Mouse (Mus musculus): ENCODE measurements around the gene Wdr6. TPM values are rescaled to one million over a fixed set of nuclear protein-coding genes. Genes with fewer than 3 reads are reported as not detected.
A peak's percentile ranks its signal among the peaks of the same experiment; 100 is the strongest.

The Wdr6 gene
- total RNA-seq, 1 experiment from 2014 or later, result 29.5 TPM

DNA sequence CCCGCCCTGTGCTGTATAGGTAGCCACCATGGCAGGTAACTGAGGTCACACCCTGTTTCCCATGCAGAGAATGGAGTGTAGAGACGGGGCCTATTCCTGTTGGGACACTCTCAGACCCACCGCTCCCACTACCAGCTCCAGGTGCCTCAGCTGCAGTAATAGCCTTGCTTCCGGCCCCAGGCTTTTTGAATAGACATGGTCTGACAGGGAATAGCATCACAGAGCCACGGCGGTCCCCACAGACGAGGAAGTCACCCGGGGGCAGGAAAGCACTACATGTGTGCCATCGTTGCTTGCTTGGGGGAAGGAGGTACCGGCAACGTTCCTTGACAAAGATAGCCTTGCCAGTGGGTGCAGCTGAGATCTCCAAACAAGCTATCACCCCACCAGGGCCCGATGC is 3.6 kb downstream of the Wdr6 start:
- no peak for ATAC-seq (replicated peaks; ENCODE audit: low read depth, poor library complexity, severe bottlenecking)

DNA sequence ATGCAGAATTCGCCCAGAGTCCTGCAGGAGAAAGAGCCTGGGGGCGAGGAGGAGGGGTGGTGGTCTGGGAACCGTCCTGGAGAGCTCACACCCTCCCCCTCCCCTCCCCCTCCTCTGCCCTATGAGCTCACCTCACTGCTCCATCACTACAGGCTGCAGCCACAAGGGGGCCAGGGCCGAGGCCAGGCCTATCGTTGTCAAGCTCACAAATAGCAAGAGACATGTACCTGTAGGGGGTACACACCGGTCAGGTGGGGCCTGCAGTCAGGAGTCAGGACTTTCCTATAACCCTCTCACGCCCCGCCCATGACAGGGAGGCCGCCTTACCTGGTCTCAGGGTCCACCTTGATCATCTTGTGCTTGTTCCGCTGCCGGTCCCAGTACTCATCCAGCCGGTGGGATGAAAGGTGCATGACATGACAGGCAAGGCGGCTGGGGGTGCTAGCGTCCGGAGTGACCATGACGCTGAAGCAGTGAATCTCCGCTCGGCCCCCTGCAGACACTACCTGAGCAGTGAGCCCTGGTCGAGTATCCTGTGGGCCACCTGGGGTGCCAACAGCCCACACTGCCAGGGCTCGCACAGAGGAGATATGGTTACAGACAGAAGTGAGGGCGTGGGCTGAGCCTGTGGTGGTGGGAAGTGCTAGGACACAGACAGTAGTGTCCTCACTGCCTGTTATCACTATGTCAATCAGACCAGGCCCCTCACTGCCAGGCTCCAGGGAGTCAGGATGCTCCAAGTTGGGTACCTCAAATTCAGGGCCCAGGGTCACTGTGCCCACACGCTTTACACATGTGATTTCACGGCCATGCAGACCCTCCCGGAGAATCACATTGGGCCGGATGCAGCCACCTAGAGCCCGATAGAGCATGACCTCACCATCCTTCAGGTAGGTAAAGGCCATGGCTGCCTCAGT is 4.5 kb downstream of the Wdr6 start:
- 0 out of 2 replicates have a peak, but pooled peaks have one; percentile 7 for ATAC-seq (replicated peaks; ENCODE audit: low read depth, poor library complexity, severe bottlenecking)

DNA sequence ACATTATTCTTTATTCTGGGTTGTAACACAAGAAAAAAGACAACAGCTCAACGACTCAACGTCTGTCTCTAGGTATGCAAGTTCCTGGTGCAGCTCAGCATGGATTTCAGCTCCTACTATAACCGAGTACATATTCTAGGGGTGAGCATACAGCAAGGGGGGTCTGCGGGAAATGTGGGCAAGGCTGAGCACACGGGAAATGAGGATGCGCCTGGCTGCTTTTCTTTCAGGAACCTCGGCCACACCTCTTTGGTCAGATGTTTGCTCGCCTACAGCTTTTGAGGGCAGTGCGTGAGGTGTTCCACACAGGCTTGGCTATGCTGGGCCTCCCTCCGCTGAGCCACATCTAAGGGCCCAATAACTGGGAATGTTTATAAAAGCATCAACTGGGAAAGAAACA is 6.2 kb downstream of the Wdr6 start:
- ATAC-seq (replicated peaks; ENCODE audit: low read depth, poor library complexity, severe bottlenecking), result no peak

DNA sequence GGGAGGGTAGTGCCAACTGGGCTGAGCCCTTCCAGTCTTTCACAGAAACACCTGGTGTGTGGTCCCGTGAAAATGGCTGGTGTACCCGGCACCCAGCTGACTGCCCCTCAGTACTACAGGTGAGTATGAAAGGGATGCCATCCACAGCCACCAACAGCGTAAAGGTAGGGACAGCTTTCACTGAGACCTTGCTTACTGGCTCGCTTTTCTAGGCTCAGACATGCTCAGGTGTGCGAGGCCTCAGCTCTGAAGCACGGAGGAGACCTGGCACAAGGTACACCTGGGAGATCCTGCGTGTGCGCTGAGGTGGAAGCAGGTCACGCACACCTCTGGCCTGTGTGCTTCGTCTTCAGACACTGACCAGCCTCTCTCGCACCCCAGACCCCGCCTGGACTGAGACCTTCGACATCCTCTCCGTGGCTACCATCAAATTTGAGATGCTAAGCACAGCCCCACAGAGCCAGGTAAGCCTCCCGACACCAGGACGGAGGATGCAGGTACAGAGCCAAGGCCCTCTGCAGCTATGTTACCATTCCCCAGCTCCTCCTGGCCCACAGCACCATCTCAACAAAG is 7.1 kb downstream of the Wdr6 start:
- no peak for ATAC-seq (replicated peaks; ENCODE audit: low read depth, poor library complexity, severe bottlenecking)

DNA sequence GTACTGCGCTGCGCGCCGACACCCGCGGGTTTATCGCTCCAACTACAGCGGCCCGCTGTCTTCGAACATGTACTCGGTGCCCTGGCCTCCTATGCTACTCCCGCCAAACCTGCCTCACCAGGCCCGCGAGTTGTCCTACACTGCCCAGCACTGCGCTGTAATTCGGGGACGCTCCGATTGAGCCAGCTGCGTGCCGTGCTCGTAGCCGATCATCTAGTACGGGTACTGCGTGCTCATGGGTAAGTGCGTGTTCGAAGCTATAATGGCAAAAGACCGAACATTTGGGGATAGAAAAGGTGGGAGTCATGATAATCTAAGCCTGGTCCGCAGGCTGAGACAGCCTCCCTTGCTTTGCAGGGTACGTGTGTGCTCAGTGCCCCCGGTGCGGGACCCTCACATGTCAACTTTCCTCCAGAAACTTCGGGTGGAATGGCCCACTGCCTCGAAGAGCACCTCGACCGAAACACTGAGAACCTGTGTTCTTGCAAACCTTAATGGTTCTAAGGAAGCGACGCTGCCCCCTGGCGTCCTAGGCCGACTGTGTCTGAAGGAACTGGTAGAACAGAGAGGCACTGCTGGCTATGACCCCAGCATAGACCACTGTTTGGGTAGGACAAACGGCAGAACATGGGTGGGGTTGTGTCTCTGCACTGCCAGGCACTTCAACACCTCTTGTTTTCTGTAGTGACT is 8.2 kb downstream of the Wdr6 start:
- peak; percentile 22 for ATAC-seq (replicated peaks; ENCODE audit: low read depth, poor library complexity, severe bottlenecking)

DNA sequence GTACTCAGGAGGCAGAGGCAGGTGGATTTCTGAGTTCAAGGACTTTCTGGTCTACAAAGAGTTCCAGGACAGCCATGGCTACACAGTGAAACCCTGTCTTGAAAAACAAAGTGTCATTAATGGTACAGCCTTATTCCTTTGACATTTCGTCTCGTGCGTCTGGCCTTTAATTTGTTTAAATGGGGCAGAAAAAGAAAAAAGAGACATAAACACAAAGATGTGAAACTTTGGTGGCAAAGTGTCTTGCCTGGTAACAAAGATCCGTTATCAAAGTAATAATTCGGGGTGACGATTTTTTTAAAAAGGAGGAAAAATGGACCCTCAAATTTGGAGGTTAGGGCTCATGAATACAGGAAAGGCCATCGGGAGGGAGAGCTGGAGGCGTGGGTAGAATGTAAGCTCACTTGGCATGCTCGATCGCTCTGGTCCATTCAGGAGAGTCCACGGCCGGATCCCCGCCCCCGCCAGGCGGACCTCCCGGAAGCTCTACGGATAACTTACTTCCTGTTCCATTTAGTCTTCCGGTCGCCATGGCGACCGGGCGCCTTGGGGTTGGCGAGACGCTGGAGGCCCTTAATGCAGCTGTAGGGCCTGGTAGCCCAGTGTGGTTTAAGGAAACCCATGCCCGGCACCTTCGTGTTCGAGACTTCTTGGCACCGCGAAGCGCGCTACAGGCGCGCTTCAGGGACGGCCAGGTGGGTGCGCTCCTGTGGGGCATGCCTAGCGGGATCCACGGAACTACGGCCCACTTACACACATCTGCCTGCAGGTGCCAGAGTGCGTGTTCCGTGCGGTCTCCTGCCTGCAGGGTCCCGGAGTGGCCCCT is 8.9 kb downstream of the Wdr6 start, which contains the start of gene Dalrd3:
TSS of gene Dalrd3 (plus strand) at position 506 of the 826 bp plus-strand sequence.
- ATAC-seq (replicated peaks; ENCODE audit: low read depth, poor library complexity, severe bottlenecking), result peak; percentile 45

DNA sequence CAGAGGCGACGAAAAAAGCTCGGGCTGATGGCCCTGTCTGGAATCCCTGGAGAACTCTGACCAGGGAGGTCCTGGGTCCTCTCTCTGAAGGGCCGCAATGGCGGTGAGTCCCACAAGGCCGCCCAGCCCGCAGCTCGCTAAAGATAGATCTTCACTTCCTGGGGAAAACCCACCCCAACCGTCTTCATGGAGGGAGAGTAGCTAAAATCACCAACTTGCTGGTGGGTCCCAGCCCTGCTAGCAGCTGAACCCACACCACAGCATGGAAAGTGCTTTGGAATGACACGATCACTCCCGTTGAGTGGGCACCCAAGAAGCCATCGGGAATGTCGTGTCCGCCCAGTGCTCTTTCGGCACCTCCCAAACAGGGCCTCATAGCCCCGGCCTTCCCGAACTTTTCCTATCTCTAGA is 10.0 kb downstream of the Wdr6 start:
- ATAC-seq (replicated peaks; ENCODE audit: low read depth, poor library complexity, severe bottlenecking), result no peak

DNA sequence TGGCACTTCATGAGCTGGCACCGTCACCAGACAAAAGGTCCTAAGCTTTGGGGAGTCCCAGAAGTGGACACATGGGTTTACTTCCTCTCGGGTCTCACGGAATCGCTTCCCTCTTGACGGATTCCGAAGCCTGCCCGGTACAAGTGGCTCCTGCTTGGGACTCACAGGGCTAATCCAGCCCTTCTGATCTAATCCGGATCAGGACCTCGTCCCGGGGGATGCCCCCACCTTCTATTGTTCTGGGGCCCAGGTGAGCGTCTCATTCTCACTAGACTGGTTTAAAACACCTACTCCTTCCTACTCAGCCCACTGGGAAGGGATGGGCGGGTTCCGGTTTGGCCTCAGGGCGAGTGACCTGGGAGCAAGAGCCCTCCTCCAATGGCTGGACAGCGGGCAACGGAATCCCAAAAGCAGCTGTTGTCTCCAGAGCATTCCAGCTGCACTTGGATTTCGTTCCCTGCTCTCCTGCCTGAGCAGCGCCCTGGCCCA is 10.6 kb downstream of the Wdr6 start:
- ATAC-seq (replicated peaks; ENCODE audit: low read depth, poor library complexity, severe bottlenecking), result no peak

DNA sequence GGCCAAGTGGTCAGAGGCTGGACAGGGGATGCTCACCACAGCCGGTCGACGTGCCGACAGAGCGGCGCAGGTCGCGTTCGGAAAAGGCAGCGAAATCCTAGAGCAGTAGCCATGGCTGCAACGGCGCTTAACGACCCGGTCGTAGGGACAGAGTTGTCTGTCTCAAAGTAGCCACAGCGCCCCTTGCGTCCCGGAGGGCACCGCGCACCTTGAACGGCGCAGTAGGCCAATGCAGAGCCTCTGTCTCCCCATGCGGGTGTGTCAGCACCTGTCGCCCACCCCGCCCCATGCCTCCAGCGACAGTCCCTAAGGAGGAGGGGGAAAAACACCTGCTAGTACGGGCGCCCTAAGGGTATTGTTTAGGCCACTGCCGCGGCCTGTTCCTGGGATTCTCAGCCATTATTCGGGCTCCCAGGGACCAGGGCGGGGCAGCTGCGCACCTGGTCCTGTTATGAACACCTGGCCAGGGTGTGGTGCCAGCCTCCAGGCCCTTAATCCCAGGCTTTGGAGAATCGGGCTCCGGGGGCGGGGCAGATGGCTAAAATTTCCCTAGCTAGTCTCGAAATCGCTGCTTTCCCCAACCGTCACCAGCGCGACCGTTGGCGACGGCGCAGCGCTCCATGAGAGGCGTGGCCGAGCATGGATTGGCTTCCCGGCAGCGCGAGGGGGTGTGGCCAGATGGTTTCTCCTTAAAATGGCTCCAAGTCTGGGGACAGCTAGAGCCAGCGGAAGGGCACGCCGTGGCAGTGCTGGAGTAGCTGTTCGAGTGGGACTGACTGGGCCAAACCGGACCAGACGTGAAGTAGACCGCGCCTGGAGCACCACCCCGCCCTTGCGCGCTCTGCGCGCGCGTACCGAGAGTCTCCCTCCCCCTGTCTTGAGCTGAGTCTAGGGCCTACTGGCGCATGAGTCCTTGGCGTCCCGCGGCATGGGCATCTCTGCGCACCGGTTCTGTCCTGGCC is 11.4 kb downstream of the Wdr6 start, which contains the start of gene Ndufaf3:
TSS of gene Ndufaf3 (minus strand) at position 620 of the 962 bp plus-strand sequence.
- ATAC-seq (replicated peaks; ENCODE audit: low read depth, poor library complexity, severe bottlenecking), result peak; percentile 61

DNA sequence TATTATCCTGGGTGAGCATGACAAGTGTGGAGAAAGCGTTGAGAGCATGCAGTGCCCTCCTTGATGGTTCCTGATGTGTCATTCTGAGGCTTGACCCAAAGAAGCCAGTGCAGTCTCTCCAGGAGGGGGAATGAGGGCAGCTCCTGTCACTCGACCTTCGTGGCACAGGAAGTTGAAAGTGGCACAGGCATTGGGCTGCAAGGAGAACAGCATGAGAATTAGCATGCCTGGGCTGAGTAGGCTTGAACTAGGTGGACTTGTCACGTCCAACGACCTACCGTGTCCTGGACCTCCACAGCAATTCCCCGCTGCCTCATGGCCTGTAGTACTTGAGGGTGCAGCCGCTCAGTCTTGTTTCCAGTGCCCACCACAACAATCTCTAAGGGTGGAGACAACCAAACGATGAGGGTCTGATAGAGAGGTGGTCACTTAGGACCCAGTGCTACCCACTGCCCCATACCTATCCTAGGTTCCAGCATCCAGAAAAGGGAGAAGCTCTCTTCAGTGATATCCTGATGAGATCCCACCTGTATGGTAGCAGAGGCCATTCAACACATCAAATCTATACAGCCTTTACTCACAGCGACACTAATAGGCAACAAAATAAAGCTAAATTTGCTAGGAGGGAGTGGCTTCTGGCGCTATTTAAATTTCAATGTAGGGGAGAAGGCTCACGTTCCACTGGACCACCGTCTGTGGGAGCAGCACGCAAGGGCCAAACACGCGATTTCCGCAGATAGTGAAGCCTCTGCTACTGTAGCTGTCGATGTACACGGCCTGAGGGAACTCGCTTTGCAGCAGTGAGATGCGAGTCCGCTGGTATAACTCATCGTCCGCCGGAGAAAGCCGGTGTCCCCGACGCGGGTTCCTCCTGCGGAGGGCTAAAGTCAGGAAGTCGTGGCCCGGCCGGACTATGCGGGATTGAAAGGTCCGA is 12.4 kb downstream of the Wdr6 start:
- ATAC-seq (replicated peaks; ENCODE audit: low read depth, poor library complexity, severe bottlenecking), result 0 out of 2 replicates have a peak, but pooled peaks have one; percentile 0

DNA sequence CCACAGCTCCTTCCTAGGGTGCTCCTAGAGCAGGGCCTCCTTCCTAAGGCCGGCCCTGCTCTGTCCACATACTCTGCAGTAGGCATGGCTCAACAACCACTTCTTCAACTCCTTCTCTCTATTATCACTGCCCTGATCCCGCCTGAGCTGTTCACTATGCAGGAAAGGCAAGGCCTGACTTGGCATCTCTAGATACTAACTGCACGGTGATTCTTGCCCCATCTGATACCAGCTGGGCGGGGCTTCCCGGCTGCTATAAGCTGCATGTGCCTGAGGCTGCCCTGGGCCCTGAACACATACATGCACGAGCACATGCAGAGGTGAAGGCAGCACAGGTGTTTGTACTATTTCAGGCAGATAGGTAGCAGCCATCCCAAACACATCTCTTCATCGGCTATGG is 14.4 kb downstream of the Wdr6 start:
- no peak for ATAC-seq (replicated peaks; ENCODE audit: low read depth, poor library complexity, severe bottlenecking)

DNA sequence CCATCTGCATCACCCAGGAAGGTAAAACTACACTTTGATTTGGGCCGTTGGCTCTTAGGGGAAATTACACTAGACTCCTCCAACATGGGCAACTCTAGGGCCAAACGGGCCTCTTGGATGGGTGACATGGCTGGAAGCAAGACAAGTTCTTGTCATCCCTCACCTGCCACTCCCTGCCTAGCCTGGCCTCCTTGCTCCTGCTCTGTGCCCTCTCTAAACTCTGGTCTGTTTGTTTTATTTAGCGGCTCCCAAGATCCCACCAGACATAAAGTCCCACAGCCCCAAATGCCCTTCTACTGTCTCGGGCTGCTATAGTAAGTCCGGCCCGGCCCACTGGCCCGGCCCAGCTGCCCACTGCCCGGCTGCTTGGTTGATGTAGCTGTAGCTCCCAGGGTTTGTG is 14.9 kb downstream of the Wdr6 start:
- ATAC-seq (replicated peaks; ENCODE audit: low read depth, poor library complexity, severe bottlenecking), result no peak

DNA sequence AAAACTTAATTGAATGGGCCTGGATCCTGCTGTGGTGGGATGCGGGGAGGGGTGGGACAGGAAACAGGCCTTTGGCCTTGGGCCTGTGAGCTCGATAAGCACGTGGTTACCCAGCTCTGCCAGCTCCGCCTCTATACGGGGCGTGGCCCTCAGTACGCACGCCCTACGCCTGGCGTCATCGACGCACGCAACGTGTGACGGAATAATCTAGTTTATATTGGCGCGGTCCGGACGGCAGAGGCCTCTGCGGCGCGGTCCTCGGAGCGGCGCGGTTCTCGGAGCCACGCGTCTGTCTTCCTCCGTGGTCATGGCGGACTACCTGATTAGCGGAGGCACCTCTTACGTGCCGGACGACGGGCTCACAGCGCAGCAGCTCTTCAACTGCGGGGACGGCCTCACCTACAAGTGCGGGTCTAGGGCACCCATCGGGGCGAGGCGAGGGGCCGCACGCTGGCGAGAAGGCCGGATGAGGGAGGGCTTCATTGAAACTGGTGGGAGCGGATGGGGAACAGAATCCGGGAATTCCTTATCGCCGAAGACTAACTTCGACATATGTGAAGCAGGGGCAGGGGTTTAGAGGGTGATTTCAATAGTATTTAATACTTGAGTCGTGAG is 18.2 kb downstream of the Wdr6 start, which contains the start of gene Impdh2:
TSS of gene Impdh2 (plus strand) at position 60 of the 615 bp plus-strand sequence.
- peak; percentile 96 for ATAC-seq (replicated peaks; ENCODE audit: low read depth, poor library complexity, severe bottlenecking)

DNA sequence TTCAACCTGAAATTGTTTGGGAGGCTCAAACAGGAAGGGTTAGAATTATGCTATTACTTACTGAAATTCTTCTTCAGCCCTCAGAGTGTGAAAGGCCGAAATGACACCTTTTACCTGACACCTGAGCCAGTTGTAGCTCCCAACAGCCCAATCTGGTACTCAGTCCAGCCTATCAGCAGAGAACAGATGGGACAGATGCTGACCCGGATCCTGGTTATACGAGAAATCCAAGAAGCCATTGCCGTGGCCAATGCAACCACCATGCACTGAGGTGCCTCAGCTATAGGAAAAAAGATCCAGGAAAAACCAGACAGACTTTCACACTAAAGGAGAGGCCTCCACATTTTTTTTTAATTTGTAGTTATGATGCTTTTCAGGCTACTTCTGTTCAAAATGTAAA is 19.4 kb downstream of the Wdr6 start:
- ATAC-seq (replicated peaks; ENCODE audit: low read depth, poor library complexity, severe bottlenecking), result no peak

DNA sequence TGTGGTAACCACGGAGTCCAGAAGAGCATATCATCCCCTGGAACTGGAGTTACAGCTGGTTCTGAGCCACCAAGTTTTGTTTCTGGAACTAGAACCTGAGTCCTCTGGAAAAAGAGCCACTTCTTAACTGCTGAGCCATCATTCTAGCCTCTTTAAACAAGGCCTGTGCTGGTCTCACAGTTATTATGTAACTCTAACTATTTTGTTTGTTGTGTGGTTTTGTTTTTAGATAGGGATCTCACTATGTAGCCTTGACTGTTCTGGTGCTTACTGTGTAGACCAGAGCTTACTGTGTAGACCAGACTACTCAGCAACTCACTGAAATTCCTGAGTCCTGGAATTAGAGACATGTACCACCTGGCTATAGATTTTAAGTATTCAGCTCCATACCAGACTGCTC is 31.7 kb downstream of the Wdr6 start:
- ATAC-seq (replicated peaks; ENCODE audit: low read depth, poor library complexity, severe bottlenecking), result no peak

DNA sequence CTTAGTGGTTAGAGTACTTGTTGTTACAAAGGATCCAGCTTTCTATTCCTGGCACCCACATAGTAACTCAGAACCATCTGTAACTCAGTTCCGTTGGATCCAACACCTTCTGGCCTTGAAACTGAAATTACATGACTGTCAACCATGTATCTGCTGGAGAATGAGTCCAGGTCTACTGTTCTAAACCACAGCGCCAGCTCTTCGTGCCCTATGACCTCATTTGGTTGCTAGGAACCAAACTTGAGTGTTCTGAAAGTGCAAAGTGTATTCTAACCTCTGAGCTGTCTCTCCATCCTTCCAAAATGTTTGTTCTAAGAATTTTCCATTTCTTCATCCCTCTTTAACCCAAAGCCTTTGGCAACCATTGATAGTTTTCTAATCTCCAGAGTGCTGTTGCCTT is 32.6 kb downstream of the Wdr6 start:
- no peak for ATAC-seq (replicated peaks; ENCODE audit: low read depth, poor library complexity, severe bottlenecking)

DNA sequence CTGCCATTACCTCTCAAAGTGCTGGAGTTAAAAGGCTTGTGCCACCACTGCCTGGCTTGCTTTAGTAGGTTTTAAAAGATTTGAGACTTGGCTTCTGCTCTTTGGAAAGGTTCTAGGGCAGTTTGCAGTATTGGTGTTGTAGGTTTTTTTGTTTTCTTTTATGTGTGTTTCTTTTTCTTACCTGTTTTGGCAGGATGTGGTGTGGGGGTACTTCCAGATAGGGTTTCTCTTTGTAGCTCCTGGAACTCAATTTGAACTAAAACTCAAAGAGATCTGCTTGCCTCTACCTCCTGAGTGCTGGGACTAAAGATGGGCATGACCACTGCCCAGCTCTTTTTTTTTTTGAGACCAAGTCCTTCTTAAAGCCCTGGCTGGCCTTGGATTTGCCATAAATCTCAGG is 37.7 kb downstream of the Wdr6 start:
- no peak for ATAC-seq (replicated peaks; ENCODE audit: low read depth, poor library complexity, severe bottlenecking)
